Mouse (Mus musculus) spleen, adult 10 weeks (tissue): ENCODE measurements around the gene 1810013L24Rik. TPM values are rescaled to one million over a fixed set of nuclear protein-coding genes. Genes with fewer than 3 reads are reported as not detected.

ENCODE experiments used
- polyA plus RNA-seq: library from polyadenylated mRNA; stranded (reverse); fragments of 350-450 nt; fragmentation: Illumina TruSeq; extraction: RNeasy Lipid Tissue Mini Kit (QIAGEN cat#74804); gene quantifications from one replicate; pipeline ENCODE4 v1.2.3, GENCODE M21; 2015; ENCODE audit warnings: low replicate concordance; ENCODE audit not compliant: insufficient read depth

Gene 1810013L24Rik
- 93.2 TPM for polyA plus RNA-seq

DNA sequence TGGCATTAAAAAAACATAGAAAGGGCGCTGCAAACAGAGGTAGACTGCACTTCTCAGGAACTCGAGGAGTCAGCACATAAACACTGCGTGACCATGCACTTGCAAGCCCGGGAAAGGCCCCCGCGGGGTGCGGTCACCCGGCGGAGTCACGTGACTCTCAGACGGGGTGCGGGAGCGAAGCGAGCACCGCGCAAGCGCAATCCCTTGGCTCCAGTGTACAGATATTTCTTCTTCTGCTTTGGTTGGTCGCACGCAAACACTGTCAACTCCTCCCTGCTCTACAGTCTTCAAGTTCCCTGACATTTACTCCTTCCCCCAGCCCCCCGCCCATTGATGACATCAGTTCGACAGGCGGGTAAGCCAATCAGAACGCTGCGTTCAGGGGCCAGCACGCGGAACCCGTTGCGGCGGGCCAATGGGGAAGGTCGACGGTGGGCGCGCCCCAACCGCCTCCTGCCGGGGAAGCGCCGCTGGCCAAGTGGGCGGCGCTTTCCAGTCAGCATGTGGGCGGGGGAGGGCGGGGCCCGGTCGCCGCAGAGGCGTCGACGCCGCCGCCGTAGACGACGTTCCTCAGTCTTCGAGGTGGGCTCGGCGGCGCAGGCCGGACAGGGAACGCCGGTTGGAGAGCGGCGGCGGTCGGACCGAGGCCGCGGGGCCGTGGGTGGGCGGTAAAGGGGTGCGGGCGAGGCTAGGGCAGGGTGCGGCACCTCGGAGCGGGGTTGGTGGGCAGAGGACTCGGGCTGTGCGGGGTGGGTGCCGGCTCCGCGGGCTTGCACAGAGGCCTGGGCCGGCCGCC, at the start of gene 1810013L24Rik:
TSS of gene 1810013L24Rik (plus strand) at position 537 of the 796 bp plus-strand sequence.

DNA sequence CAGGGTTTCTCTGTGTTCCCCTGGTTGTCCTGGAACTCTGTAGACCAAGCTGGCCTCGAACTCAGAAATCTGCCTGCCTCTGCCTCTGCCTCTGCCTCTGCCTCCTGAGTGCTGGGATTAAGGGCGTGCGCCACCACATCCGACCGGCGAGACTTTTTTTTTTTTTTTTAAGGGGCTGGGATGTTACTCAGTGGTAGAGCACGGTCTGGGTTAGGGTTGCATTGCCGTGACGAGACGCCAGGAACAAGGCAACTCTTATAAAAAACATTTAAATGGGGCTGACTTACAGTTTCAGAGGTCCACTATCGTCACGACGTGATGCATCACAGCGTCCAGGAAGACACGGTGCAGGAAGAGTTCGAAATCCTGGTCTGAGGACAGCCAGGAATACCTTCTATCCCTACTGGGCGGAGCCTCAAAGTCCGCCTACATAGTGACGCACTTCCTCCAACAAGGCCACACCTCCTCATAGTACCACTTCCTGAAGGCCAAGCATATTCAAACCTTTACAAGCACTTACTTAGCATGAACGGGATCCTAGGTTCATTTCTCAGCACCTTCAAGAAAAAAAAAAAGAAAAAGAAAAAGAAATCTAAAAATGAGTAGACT, 37.8 kb upstream of the 1810013L24Rik start, which contains the start of gene Usp7:
TSS of gene Usp7 (minus strand) at position 360 of the 609 bp plus-strand sequence.

Other genes starting within 250 kb of the 1810013L24Rik start
- 101 TPM for gene Pmm2, start 192.4 kb upstream of the 1810013L24Rik start, polyA plus RNA-seq
- 17.2 TPM for gene Tmem186, start 192.4 kb upstream of the 1810013L24Rik start, polyA plus RNA-seq
- gene Carhsp1, start 157.9 kb upstream of the 1810013L24Rik start, polyA plus RNA-seq, result 34.7 TPM
- not detected for gene Gm5767, start 149.3 kb upstream of the 1810013L24Rik start, polyA plus RNA-seq
- gene Usp7, start 37.8 kb upstream of the 1810013L24Rik start, polyA plus RNA-seq, result 210 TPM